Mouse (Mus musculus) intestine, postnatal 0 days (tissue): Measurements from ENCODE around the gene Syde2. TPM values are rescaled to one million over a fixed set of nuclear protein-coding genes. Genes with fewer than 3 reads are reported as not detected.

Experiments
- ATAC-seq: fragments of 200-750 bp; cut with Nextera tagmentation; 2 replicates; pipeline ENCODE4 v1.8.0; 2017; ENCODE audit warnings: mild to moderate bottlenecking, moderate TSS enrichment, moderate library complexity
- H3K27ac ChIP-seq: fragments of 300-500 bp; sonication (generic); 2 replicates; pipeline ENCODE4 v1.5.1; 2014; ENCODE audit warnings: mild to moderate bottlenecking, low read depth, low read length, moderate library complexity
- H3K27me3 ChIP-seq: fragments of 300-500 bp; sonication (generic); replicated peaks from 2 replicates; pipeline ENCODE4 v1.6.1; 2014; ENCODE audit warnings: low read length, mixed read lengths; ENCODE audit not compliant: control insufficient read depth, insufficient read depth
- H3K36me3 ChIP-seq: fragments of 300-500 bp; sonication (generic); 2 replicates; pipeline ENCODE4 v1.6.1; 2014; ENCODE audit warnings: mild to moderate bottlenecking, moderate library complexity; ENCODE audit not compliant: control insufficient read depth, insufficient read depth
- H3K4me1 ChIP-seq: fragments of 300-500 bp; sonication (generic); replicated peaks from 2 replicates; pipeline ENCODE4 v1.6.1; 2014; ENCODE audit warnings: antibody characterized with exemption, low read length, mixed read lengths; ENCODE audit not compliant: control insufficient read depth, insufficient read depth
- H3K4me2 ChIP-seq: fragments of 300-500 bp; sonication (generic); replicated peaks from 2 replicates; pipeline ENCODE4 v1.6.1; 2014; ENCODE audit warnings: low read depth, mild to moderate bottlenecking, moderate library complexity
- H3K4me3 ChIP-seq: fragments of 300-500 bp; sonication (generic); 2 replicates; pipeline ENCODE4 v1.5.1; 2014; ENCODE audit warnings: low read depth, low read length
- H3K9ac ChIP-seq: fragments of 300-500 bp; sonication (generic); 2 replicates; pipeline ENCODE4 v1.6.1; 2014; ENCODE audit warnings: mild to moderate bottlenecking, low read depth, low read length
- H3K9me3 ChIP-seq: fragments of 300-500 bp; sonication (generic); 2 replicates; pipeline ENCODE4 v1.6.1; 2016; ENCODE audit warnings: mixed run types; ENCODE audit not compliant: control insufficient read depth
- CTCF ChIP-seq: sonication (generic); IDR thresholded peaks from 2 replicates; pipeline ENCODE4 v1.5.1; 2016; ENCODE audit warnings: low read depth, mild to moderate bottlenecking, control low read depth, antibody characterized with exemption, moderate library complexity
- WGBS: fragments of 180-500 bp; shearing (Covaris S2); extraction: QIAGEN DNeasy Blood & Tissue Kit; methylation state at CpG from one replicate; pipeline ENCODE4 v1.1.7; 2014; 5-methylcytosine and 5-hydroxymethylcytosine counted together
- polyA plus RNA-seq: library from polyadenylated mRNA; unstranded; fragments of >200 nt; fragmentation: Nextera tagmentation; extraction: Ambion mirVana; gene quantifications from 2 replicates; pipeline ENCODE4 v1.2.1, GENCODE M21; 2015

Gene Syde2
- polyA plus RNA-seq, 1 experiment from 2014 or later, result 0.98 TPM

DNA sequence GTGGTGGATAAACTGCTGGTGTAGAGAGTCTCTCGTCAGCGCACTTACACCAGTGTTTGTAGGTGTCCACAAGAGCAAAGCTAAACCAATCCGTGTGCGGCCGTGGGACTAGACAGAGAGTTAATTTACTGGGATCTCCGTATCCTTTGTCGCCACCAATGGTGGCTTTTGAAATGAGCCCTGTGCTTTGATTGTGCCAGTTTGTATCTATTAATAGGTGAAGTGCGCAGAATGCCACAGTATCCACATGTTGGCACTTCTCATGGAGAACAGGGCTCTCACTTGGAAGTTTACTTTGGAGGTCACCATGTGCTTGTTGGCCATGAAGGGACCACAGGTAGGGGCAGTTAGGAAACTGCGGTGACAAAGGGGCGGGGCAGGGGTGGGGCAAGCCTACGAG, 53.7 kb downstream of the Syde2 start:
- H3K36me3 ChIP-seq, result no peaks in the 10 kb centered on the region
- no peak overlapping the region for H3K4me3 ChIP-seq
- no peak for ATAC-seq
- TF ChIP-seq CTCF, result no peak
- H3K27ac ChIP-seq, result no peak overlapping the region
- H3K4me1 ChIP-seq, result no peaks in the 10 kb centered on the region
- H3K4me2 ChIP-seq, result no peak overlapping the region
- no peaks in the 10 kb centered on the region for H3K9me3 ChIP-seq
- no peak overlapping the region for H3K9ac ChIP-seq
- WGBS, result 87% methylated on average over 11 of the region's 11 CpGs
- H3K27me3 ChIP-seq, result no peaks in the 10 kb centered on the region

DNA sequence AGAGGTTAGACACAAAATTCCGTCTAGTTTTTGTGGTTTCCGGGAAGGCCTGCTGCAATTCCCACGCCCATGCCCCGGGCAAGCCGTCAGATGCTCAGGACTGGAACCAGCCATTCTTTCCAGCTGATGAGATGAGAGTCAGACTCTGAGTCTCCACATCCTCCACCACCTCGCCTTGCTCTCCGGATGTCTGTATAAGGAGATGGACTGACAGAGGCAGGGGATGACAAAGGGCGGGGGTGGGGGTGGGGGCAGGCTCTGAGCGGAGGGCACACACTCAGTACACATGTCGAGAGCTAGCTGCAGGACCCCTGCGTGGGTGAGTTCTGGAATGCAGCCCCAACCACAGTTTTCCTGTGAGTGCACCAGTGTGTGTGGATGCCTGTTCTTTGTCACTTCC, 57.3 kb downstream of the Syde2 start:
- H3K4me3 ChIP-seq, result no peak overlapping the region
- no peaks in the 10 kb centered on the region for H3K36me3 ChIP-seq
- WGBS, result 49% methylated on average over 11 of the region's 11 CpGs
- no peaks in the 10 kb centered on the region for H3K9me3 ChIP-seq
- no peaks in the 10 kb centered on the region for H3K4me1 ChIP-seq
- TF ChIP-seq CTCF, result no peak
- no peaks in the 10 kb centered on the region for H3K27me3 ChIP-seq
- no peak overlapping the region; the same call in 1 of the 2 replicates for H3K4me2 ChIP-seq
- H3K27ac ChIP-seq, result no peak overlapping the region
- no peak overlapping the region for H3K9ac ChIP-seq
- no peak for ATAC-seq

DNA sequence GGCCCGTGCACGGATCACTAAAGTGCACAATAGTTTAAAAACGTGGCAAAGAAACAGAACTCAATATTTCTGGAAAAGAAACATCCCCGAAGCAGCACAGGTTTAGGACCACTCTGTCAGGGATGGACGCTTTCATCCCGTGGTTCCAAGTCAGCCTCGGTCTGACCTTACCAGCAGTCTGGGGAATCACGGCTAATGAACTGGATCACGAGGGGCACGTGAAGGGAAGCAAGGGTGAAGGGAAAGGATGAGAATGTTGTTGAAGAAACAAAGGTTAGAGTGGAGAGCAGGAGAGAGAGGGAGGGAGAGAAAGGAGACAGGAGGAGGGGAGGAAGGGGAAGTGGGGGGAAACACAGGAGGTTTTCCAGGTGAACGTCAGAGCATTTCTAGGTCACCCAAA, 58.4 kb downstream of the Syde2 start:
- TF ChIP-seq CTCF, result no peak
- Histone ChIP-seq H3K4me2 (no peak overlapping the region), H3K4me1 (no peaks in the 10 kb centered on the region), H3K27ac (no peak overlapping the region), H3K4me3 (no peak overlapping the region), H3K27me3 (no peaks in the 10 kb centered on the region), H3K9me3 (no peaks in the 10 kb centered on the region), H3K9ac (no peak overlapping the region), H3K36me3 (no peaks in the 10 kb centered on the region)
- no peak for ATAC-seq
- 86% methylated on average over 11 of the region's 11 CpGs for WGBS

DNA sequence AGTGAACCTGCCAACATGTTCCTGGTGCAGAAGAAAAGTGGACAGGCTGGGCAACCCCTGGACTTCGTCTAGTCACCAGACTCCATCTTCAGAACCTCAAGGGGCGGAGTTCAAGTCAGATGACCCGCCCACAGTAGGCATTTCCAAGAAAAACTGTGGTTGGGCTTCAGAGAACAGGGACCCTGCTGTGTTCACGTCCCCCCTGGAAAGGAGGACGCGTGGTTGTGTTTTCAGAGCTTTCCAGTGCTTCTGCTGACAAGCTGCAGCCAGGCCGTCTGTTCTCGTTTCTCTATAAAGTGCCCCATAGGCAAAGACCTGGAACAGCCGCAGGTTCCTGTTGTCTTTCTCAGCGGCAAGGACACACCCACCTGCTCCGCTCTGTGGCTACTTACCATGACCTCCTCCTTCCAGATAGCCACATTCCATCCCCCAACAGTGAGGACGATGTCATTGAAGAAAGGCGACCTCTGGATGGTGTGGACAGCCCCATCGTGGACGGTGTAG, 60.1 kb downstream of the Syde2 start:
- H3K27me3 ChIP-seq, result no peaks in the 10 kb centered on the region
- H3K9ac ChIP-seq, result no peak overlapping the region
- H3K36me3 ChIP-seq, result no peaks in the 10 kb centered on the region
- WGBS, result 22% methylated on average over 15 of the region's 15 CpGs
- H3K4me3 ChIP-seq, result peak overlapping the region; percentile 21
- H3K27ac ChIP-seq, result 0 out of 2 replicates have a peak overlapping the region, but pooled peaks have one; percentile 54
- no peaks in the 10 kb centered on the region for H3K9me3 ChIP-seq
- peak; percentile 70 for ATAC-seq
- H3K4me1 ChIP-seq, result no peaks in the 10 kb centered on the region
- TF ChIP-seq CTCF, result no peak
- H3K4me2 ChIP-seq, result peak overlapping the region; percentile 56

DNA sequence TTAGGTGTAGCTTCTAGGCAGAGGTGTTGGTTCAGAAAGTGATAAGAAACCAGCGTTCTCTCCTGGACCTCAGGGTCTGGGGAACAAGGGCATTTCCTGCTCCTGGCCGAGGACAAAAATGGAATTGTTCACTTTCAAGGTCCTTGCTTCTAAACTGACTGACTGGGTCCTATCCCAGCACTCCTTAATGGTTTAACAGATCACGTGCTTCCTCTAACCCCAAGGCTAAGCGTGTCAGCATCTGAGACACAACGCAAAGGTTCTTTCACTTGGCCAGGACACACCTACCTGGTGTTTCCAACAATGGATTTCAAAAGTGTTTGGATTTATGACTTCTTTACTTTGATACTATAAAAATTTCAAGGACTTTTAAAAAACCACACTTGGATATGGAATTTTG, 62.3 kb downstream of the Syde2 start:
- TF ChIP-seq CTCF, result no peak
- Histone ChIP-seq H3K27me3 (no peaks in the 10 kb centered on the region), H3K4me3 (no peak overlapping the region), H3K4me2 (no peak overlapping the region), H3K36me3 (no peaks in the 10 kb centered on the region), H3K4me1 (no peaks in the 10 kb centered on the region), H3K9me3 (no peaks in the 10 kb centered on the region), H3K27ac (no peak overlapping the region), H3K9ac (no peak overlapping the region)
- 36% methylated on average over 5 of the region's 5 CpGs for WGBS
- ATAC-seq, result peak; percentile 49; the same call in 1 of the 2 replicates

DNA sequence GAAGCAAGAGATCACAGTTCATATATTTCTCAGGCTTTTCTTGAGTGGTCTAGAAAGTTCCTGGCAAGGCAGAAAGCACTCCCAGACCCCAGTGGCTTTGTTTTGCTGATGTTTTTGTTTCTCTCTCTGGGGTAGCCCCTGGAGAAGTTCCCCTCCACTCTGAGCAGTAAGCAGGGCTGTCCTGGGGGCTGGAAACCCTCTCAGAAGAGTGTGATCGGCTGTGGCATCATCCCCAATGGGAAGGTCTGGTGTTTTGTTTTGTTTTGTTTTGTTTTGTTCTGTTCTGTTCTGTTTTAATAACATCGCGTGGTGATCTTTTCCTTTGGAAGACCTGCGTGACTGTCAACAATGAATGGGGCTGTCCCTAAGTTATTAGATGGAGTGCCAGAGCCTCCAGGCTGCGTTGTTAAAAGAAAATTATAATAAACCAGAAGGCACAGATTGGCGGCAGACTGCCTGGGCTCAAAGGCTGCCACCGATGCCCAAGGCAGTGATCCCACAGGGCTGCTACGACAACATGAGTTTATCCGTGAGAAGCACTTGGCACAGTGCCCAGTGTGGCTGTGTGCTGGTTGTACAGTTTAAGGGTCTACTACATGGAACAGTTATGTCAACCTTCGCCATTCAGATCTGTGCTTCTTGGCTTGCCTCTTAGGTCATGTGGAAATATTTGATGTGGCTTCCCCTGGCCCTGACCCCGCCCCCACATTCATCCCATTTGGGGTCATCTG, 63.8 kb downstream of the Syde2 start:
- ATAC-seq, result no peak
- Histone ChIP-seq H3K9ac (no peak overlapping the region), H3K27ac (no peak overlapping the region), H3K4me3 (no peak overlapping the region), H3K9me3 (no peaks in the 10 kb centered on the region), H3K36me3 (no peaks in the 10 kb centered on the region), H3K27me3 (no peaks in the 10 kb centered on the region), H3K4me2 (no peak overlapping the region), H3K4me1 (no peaks in the 10 kb centered on the region)
- 50% methylated on average over 11 of the region's 11 CpGs for WGBS
- no peak for TF ChIP-seq CTCF
